Comparison of ENCODE assay signal across 18 mouse cellular contexts in genomic region chr16:92435431-92435985, GRCm38 (mm10). TPM values are rescaled to one million over a fixed set of nuclear protein-coding genes. Genes with fewer than 3 reads are reported as not detected.
DNase-seq lines count a peak whose midpoint lies in the region; ATAC-seq lines count a peak whose summit lies in the region.
"Had no signal": no experiment of that assay in that cellular context is flagged by ENCODE, and none has a peak within 500 bp of the region (broad histone marks: within the 10 kb centered on the region; RNA-seq: fewer than 3 reads in every experiment).

No protein-coding gene starts in this region.

- H3K4me1 ChIP-seq in heart, embryonic 15.5 days (replicated peaks): peaks cover 41% of the 10 kb centered on the region
- peaks cover 16% of the 10 kb centered on the region for H3K4me1 ChIP-seq in midbrain, embryonic 13.5 days (replicated peaks)
- H3K4me1 ChIP-seq: lung, embryonic 15.5 days had no signal

- H3K9me3 ChIP-seq in heart, embryonic 15.5 days (replicated peaks): no peaks in the 10 kb centered on the region
- no peaks in the 10 kb centered on the region for H3K9me3 ChIP-seq in midbrain, embryonic 13.5 days
- H3K9me3 ChIP-seq: hindbrain, embryonic 12.5 days; liver, embryonic 12.5 days; lung, embryonic 15.5 days had no signal

- ATAC-seq in frontal cortex, adult (ENCODE audit: low TSS enrichment): peak; percentile 64
- ATAC-seq in heart, embryonic 15.5 days (replicated peaks; ENCODE audit: insufficient number of reproducible peaks, insufficient read depth, low FRiP score, low read depth): peak; percentile 21; the same call in 1 of the 2 replicates
- no peak for ATAC-seq in midbrain, embryonic 13.5 days
- ATAC-seq: intestine, postnatal 0 days; liver, embryonic 12.5 days had no signal

- H3K27me3 ChIP-seq in heart, embryonic 15.5 days: no peaks in the 10 kb centered on the region
- H3K27me3 ChIP-seq in midbrain, embryonic 13.5 days: no peaks in the 10 kb centered on the region
- H3K27me3 ChIP-seq: hindbrain, embryonic 12.5 days; liver, embryonic 12.5 days; lung, embryonic 15.5 days had no signal

- H3K36me3 ChIP-seq in heart, embryonic 15.5 days: no peaks in the 10 kb centered on the region
- H3K36me3 ChIP-seq in midbrain, embryonic 13.5 days: peaks cover 23% of the 10 kb centered on the region
- H3K36me3 ChIP-seq: lung, embryonic 15.5 days had no signal

- H3K27ac ChIP-seq in heart, embryonic 15.5 days: peak overlapping the region; percentile 65
- H3K27ac ChIP-seq in midbrain, embryonic 13.5 days: 0 out of 2 replicates have a peak overlapping the region, but pooled peaks have one; percentile 20
- H3K27ac ChIP-seq: hindbrain, embryonic 12.5 days; kidney, postnatal 0 days; liver, embryonic 12.5 days; lung, embryonic 15.5 days; stomach, postnatal 0 days had no signal

- WGBS in heart, embryonic 15.5 days: 70% methylated on average over 18 of the region's 18 CpGs
- WGBS in midbrain, embryonic 13.5 days: 82% methylated on average over 18 of the region's 18 CpGs

- H3K9ac ChIP-seq in heart, embryonic 15.5 days: no peak overlapping the region
- H3K9ac ChIP-seq in midbrain, embryonic 13.5 days (replicated peaks): no peak overlapping the region
- H3K9ac ChIP-seq: hindbrain, embryonic 12.5 days; liver, embryonic 12.5 days; lung, embryonic 15.5 days had no signal

- H3K4me2 ChIP-seq in heart, embryonic 15.5 days: no peak overlapping the region
- no peak overlapping the region for H3K4me2 ChIP-seq in midbrain, embryonic 13.5 days (replicated peaks)
- H3K4me2 ChIP-seq: hindbrain, embryonic 12.5 days; liver, embryonic 12.5 days; lung, embryonic 15.5 days had no signal

- H3K4me3 ChIP-seq in heart, embryonic 15.5 days: no peak overlapping the region
- H3K4me3 ChIP-seq in midbrain, embryonic 13.5 days (replicated peaks): no peak overlapping the region
- H3K4me3 ChIP-seq: hindbrain, embryonic 12.5 days; liver, embryonic 12.5 days; lung, embryonic 15.5 days had no signal

- DNase-seq in frontal cortex, postnatal 14 days (ENCODE audit: low spot score in 2 of 2): no peak
- DNase-seq in heart, adult 18-20 months: no peak
- peak; percentile 62 for DNase-seq in brain, adult 2 months (ENCODE audit: low read depth, low spot score)
- DNase-seq in urinary bladder, adult 2 months (ENCODE audit: low spot score): no peak
- no peak for DNase-seq in thymus, postnatal 25 days
- DNase-seq: B cell, adult 2 months; cerebellum, adult 11 months; cerebellum, postnatal 36 days; thymus, postnatal 36 days had no signal

RNA-seq across cellular contexts. Expression of gene Rcan1, which starts 35.2 kb away (rescaled TPM):
- polyA plus RNA-seq in heart, embryonic 15.5 days (2015; fragmentation: Nextera tagmentation; extraction: Ambion mirVana): 85.3 and 94.4 TPM in 2 replicates
- total RNA-seq in heart, adult 18-20 months (2021): 100 to 1,000 TPM in 1 of 2 experiments, 10 to 100 TPM in 1; 95.4 to 129 TPM
- polyA plus RNA-seq in midbrain, embryonic 13.5 days (2015; fragmentation: Nextera tagmentation; extraction: Ambion mirVana): 46.8 and 47.4 TPM in 2 replicates
- 24.9 and 26.4 TPM in 2 replicates for polyA plus RNA-seq in urinary bladder, adult 2 months (2012; rRNA removed)

RNA-seq across cellular contexts. Expression of gene Clic6, which starts 50.0 kb away (rescaled TPM):
- polyA plus RNA-seq in heart, embryonic 15.5 days (2015; fragmentation: Nextera tagmentation; extraction: Ambion mirVana): 1.8 and 2.9 TPM in 2 replicates
- total RNA-seq in heart, adult 18-20 months (2021): 1 to 10 TPM in 1 of 2 experiments, under 1 TPM in 1; 0.37 to 1.1 TPM
- 1.2 and 3.1 TPM in 2 replicates for polyA plus RNA-seq in midbrain, embryonic 13.5 days (2015; fragmentation: Nextera tagmentation; extraction: Ambion mirVana)
- 0.25 and 0.27 TPM in 2 replicates for polyA plus RNA-seq in urinary bladder, adult 2 months (2012; rRNA removed)
